Mouse (Mus musculus): Measurements from ENCODE around the gene Ipcef1.
"Not testable (repeated sequence)": the region's sequence is repeated elsewhere in the genome, so short reads cannot be mapped to it uniquely, and the experiment has no call there.

The Ipcef1 gene

GRCm38 (mm10) chr10:6958791-6959190, 93.5 kb downstream of the Ipcef1 start:
- DNase-seq: no peak

- DNase-seq: no peak
These were observed 95.9 kb downstream of the Ipcef1 start for GRCm38 (mm10) chr10:6956357-6956756.

- no peak for DNase-seq
These were observed 97.7 kb downstream of the Ipcef1 start for GRCm38 (mm10) chr10:6954533-6954932.

DNA sequence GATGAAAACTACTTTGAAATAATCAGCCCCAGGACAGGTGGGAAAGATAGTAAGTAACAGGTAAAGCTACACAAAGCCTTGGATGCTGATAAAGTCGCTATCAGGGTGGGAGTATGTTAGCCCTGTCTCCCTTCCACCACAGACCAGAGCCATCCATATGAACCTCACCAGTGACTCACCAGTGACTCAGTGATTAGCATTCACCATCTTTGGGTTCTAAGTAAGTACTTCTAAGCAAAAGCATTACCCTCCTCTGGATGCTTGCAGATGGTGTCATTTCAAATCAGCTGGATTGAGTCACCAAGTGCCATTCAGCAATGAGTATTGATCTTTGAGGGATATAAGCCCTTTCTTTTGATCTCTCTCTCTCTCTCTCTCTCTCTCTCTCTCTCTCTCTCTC, 99.2 kb downstream of the Ipcef1 start:
- no peak for DNase-seq

GRCm38 (mm10) chr10:6936671-6937425, 115.4 kb downstream of the Ipcef1 start:
- peak; percentile 71 for DNase-seq

DNA sequence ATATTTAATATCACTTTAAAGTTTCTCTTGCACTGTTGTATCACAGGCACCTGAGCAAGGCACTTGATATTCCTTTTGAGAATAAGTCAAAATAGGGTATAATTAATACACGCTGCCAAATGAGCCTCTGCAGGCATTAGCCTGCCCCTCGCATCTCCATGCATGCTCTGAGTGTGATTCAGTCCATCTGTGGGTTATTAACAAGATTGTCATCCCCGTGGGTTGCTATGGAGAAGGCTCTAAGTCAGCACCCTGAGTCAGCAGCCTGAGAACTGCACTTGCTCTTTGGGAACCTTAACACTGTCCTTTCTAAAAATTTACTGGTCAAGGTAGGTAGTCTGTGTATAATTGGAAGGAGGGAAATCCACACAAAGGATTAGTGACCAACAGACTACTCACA, 117.5 kb downstream of the Ipcef1 start:
- peak; percentile 34 for DNase-seq

GRCm38 (mm10) chr10:6930889-6931288, 121.4 kb downstream of the Ipcef1 start:
- no peak for DNase-seq

- no peak for DNase-seq
These were observed 121.9 kb downstream of the Ipcef1 start for GRCm38 (mm10) chr10:6930398-6930797.

- DNase-seq: no peak
These were observed 123.4 kb downstream of the Ipcef1 start for GRCm38 (mm10) chr10:6928905-6929304.

DNA sequence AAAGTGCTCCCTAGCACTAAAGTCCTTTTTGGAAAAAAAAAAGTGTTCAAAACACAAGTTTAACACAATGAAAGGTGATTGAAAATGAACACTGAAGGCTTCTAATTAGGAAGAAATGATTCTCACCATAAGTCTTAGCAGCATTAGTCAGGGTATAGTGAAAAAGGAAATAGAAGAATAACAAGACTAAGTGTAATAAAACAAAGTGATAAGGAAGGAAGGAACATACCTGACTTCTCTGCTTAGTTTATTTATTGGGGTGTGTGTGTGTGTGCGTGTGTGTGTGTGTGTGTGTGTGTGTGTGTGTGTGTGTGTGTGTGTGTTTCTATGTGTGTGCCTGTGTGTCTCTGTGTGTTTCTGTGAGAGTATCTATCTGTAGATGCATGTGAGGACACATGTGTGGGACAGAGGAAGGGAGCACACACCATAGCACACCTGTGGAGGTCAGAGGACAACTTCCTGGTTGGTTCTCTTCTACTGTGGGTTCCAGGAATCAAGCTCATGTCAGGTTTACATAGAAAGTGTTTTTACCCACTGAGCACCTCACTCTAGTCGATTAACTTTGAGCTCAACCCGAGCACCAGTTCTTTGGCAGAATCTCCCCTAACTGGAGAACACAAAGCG, 124.6 kb downstream of the Ipcef1 start:
- DNase-seq: no peak

GRCm38 (mm10) chr10:6926724-6927123, 125.6 kb downstream of the Ipcef1 start:
- peak; percentile 25 for DNase-seq

GRCm38 (mm10) chr10:6916545-6917257, 135.6 kb downstream of the Ipcef1 start:
- peak; percentile 94 for DNase-seq

GRCm38 (mm10) chr10:6915991-6916390, 136.3 kb downstream of the Ipcef1 start:
- no peak for DNase-seq

DNA sequence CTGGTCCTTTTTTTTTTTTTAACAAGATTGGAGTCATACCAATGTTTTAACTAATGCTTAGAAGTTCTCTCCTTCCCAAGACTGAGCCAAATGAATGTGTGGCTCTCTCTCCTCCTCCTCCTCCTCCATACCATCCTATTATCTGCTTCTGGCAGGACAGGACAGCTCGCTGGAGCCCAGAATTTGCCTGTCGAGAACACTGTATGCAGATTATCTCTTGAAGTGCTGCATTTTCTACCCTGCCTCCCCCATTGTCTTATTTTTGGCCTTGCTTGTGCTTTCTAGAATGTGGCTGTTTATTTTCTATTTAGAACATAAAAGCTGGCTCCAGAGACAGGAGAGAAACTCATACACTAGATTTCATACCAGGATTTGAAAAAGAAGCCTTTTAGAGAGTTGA, 142.5 kb downstream of the Ipcef1 start:
- peak; percentile 38 for DNase-seq

- DNase-seq: no peak
These were observed 150.4 kb downstream of the Ipcef1 start for GRCm38 (mm10) chr10:6901819-6902393.

DNA sequence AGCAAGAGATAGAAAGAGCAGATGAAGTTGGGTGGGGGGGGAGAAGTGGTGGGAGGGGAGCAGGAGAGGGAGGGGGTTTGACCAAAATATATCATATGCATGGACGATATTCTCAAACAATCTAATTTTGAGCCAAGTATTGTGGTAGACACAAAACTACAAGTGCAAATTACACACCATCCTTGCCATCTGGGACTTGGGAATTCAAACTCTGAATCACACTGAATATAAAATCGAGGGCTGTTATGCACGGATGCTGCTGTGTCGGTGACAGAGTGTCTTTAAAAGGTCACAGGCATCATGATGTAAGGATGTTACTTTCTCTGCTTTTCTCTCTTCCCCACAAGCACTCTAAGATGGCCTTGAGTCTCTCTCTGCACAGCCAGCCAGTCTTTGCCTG, 152.2 kb downstream of the Ipcef1 start:
- no peak for DNase-seq

DNA sequence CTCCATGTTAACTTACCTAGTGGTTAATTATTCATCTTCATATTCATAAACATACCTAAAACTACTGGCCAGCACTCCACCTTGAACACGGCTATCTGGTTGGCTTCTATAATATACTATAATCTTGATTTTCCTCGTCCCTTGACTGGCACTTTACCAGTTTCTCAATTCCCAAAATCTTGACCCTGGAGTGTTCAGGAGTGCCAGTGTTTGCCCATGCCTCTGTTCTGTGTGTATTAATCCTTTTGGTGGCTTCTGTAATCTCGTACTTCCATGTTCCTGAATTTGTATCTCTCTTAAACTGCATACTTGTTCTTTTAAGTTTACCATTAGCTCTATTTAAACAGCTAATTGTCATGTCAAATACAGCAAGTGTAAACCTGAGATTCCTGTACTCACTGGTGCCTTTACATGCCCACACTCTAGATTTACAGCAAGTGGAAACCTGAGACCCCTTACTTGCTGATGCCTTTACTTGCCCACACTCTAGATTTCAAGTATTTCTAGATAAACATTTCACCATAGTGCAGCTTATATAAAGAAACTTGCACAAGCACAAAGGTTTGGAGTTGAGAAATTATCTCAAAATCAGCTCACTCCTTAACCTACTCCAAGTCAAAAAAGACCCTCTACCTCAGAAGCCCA, 155.5 kb downstream of the Ipcef1 start:
- no peak for DNase-seq

- DNase-seq: peak; percentile 22
These were observed 156.5 kb downstream of the Ipcef1 start for GRCm38 (mm10) chr10:6895796-6896195.

GRCm38 (mm10) chr10:6890348-6891009, 161.8 kb downstream of the Ipcef1 start:
- DNase-seq: no peak

DNA sequence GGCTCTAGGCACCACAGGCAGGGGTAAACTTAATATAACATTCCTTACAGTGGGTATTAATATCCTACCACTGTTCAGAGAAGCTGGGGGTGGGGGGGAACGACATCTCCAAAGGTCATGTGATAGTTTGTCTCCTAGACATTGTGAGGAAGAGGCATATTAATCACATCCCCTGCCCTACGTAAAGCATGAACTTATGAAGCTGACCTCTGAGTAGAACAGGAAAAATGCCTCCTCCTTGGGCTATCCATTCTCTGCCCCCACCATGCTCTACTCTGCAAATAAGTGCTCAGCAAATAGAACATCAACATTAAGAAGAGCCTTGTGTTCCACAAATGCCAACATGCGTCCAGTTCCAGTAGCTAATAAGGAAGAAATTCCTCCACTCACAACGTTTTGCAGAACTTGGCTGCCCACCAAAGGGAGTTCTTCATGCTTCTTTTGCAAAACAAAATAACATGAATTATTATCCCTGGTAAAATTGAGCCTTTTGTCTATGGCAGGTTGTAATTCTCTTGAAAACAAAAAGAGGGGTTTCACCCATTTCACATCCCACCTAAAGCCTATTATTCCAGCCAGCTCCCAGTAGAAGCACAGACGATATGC, 162.5 kb downstream of the Ipcef1 start:
- DNase-seq: no peak

- no peak for DNase-seq
These were observed 166.8 kb downstream of the Ipcef1 start for GRCm38 (mm10) chr10:6885460-6885859.

GRCm38 (mm10) chr10:6882041-6882440, 170.2 kb downstream of the Ipcef1 start:
- DNase-seq: not testable (repeated sequence)
